Mouse (Mus musculus) midbrain, embryonic 12.5 days (tissue): ENCODE results near the gene Zfp768. TPM values are rescaled to one million over a fixed set of nuclear protein-coding genes. Genes with fewer than 3 reads are reported as not detected.
"Not testable (repeated sequence)": the region's sequence is repeated elsewhere in the genome, so short reads cannot be mapped to it uniquely, and the experiment has no call there.

Experiments
- ATAC-seq: fragments of 200-750 bp; cut with Nextera tagmentation; 2 replicates; pipeline ENCODE4 v1.8.0; 2017; ENCODE audit warnings: low read depth, moderate TSS enrichment, moderate library complexity; ENCODE audit not compliant: low FRiP score
- H3K27ac ChIP-seq: fragments of 300-500 bp; sonication (generic); replicated peaks from 2 replicates; pipeline ENCODE4 v1.5.1; 2016; ENCODE audit warnings: mild to moderate bottlenecking
- H3K27me3 ChIP-seq: fragments of 300-500 bp; sonication (generic); 2 replicates; pipeline ENCODE4 v1.6.1; 2016; ENCODE audit warnings: mild to moderate bottlenecking
- H3K36me3 ChIP-seq: fragments of 300-500 bp; sonication (generic); 2 replicates; pipeline ENCODE4 v1.6.1; 2016
- H3K4me1 ChIP-seq: fragments of 300-500 bp; sonication (generic); 2 replicates; pipeline ENCODE4 v1.6.1; 2016
- H3K4me2 ChIP-seq: fragments of 300-500 bp; sonication (generic); replicated peaks from 2 replicates; pipeline ENCODE4 v1.6.1; 2016; ENCODE audit warnings: mild to moderate bottlenecking, moderate library complexity
- H3K4me3 ChIP-seq: fragments of 300-500 bp; sonication (generic); 2 replicates; pipeline ENCODE4 v1.5.1; 2016; ENCODE audit warnings: mild to moderate bottlenecking
- H3K9ac ChIP-seq: fragments of 300-500 bp; sonication (generic); replicated peaks from 2 replicates; pipeline ENCODE4 v1.6.1; 2016; ENCODE audit warnings: mild to moderate bottlenecking, moderate library complexity
- H3K9me3 ChIP-seq: fragments of 300-500 bp; sonication (generic); 2 replicates; pipeline ENCODE4 v1.6.1; 2016; ENCODE audit warnings: mild to moderate bottlenecking
- WGBS: fragments of 180-500 bp; shearing (Covaris S2); methylation state at CpG from one replicate; pipeline ENCODE4 v1.1.7; 2016; 5-methylcytosine and 5-hydroxymethylcytosine counted together
- polyA plus RNA-seq: library from polyadenylated mRNA; unstranded; fragments of >200 nt; fragmentation: Nextera tagmentation; extraction: Ambion mirVana; gene quantifications from 2 replicates; pipeline ENCODE4 v1.2.1, GENCODE M21; 2016

The Zfp768 gene
- polyA plus RNA-seq, result 20.5 and 22.3 TPM in 2 replicates

DNA sequence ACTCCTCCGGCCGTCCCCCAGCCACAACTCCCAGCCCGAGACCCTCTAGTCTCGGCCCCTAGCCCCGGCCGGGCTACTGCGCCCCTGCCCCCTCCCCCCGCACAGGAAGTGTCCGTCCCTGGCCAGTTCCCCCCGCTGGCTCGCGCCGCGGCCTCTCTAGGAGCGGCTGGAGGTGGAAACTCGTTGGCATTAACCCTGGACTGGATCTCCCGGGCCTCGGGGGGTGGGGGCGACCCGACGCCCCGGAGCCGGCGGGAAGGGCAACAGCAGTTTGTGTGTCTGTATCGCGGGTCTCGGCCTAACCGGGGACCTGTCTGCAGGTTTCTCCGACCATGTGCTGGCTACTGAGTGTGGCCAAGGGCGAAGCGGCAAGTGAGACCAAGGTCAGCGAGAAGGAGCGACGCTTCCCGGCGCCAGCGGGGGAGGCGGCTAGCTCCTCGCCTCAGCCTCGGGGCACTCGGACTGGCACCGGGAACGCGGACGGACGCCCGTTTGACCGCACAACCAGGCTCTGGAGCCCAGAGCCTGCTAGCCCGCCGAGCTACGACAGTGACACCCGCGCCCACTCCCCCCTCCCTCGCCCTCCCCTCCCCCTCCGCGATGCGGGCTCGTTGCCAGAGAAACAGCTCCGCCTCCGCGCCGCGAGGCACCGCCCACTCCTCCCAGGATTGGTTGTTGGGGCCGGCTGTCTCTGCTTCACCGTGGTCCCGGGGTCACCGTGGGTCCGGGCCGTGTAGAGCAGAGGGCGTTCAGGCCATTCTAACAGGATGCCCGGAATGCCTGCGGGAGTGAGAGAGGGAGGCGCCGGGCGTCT lies at the start of gene Zfp768:
Zfp768 (minus strand) TSS at position 78 of the 814 bp plus-strand sequence.
- peak within 1 kb of the TSS; percentile 95 for H3K4me3 ChIP-seq

GRCm38 (mm10) chr7:127393944-127394333 lies 48.5 kb upstream of the Zfp768 start:
- ATAC-seq, result peak; percentile 50; the same call in 1 of the 2 replicates
- 30% methylated on average over 7 of the region's 7 CpGs for WGBS
- peak overlapping the region; percentile 70 for H3K4me3 ChIP-seq

More for the DNA sequence above, at the start of gene Zfp768:
- under 1% methylated on average over 68 of the region's 76 CpGs for WGBS
- H3K9ac ChIP-seq, result peak within 1 kb of the TSS; percentile 94
- peak; percentile 90 for ATAC-seq
- H3K9me3 ChIP-seq, result no peaks in the 10 kb centered on the region
- H3K4me1 ChIP-seq, result peaks cover 13% of the 10 kb centered on the region
- peak within 1 kb of the TSS; percentile 93 for H3K27ac ChIP-seq
- peaks cover 24% of the 10 kb centered on the region for H3K36me3 ChIP-seq
- H3K27me3 ChIP-seq, result no peaks in the 10 kb centered on the region
- peak within 1 kb of the TSS; percentile 77 for H3K4me2 ChIP-seq

DNA sequence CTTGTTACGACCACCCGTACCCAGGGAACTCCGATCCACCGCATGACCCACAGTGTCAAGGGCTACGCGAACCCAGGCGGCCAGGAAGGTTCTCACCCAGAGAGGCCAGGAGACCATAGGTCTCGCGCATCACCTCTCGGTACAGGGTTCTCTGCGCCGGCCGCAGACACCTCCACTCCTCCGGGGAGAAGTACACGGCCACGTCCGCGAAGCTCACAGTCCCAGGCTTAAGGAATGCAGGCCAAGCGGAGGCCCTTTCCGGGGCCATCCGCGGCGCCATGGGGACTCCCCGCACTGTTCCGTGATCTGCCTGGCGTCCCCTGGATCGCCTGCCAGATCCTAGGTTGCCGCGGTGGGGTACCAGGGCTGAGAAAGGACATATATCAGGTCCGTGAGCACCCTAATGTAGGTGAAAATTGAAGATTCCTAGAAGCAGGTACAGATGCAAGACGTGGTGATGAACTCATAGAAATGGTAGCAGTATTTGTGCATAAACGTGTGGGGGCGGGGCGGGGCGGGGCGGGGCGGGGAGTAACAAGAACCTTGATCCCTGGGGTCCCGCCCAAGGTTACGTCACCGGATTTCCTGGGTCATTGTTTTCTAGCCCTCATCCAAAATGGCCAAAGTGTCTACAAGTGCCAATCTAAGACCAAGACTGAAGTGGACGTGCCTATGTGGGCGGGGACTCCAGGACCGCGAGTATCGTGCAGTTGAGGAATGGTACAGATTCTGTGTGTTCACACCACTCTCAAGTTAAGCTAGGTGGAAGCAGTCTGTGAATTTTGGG lies 48.0 kb upstream of the Zfp768 start, which contains the start of gene E430018J23Rik:
E430018J23Rik (minus strand) TSS at position 473 of the 787 bp plus-strand sequence.
- peak; percentile 95 for ATAC-seq
- H3K4me1 ChIP-seq, result peaks cover 14% of the 10 kb centered on the region
- H3K27ac ChIP-seq, result peak within 1 kb of the TSS; percentile 83
- no peaks in the 10 kb centered on the region; the same call in 1 of the 2 replicates for H3K27me3 ChIP-seq
- peak within 1 kb of the TSS; percentile 70 for H3K4me3 ChIP-seq
- H3K36me3 ChIP-seq, result peaks cover 5% of the 10 kb centered on the region; the same call in 1 of the 2 replicates
- under 1% methylated on average over 45 of the region's 45 CpGs for WGBS
- peak within 1 kb of the TSS; percentile 88 for H3K9ac ChIP-seq
- peak within 1 kb of the TSS; percentile 86 for H3K4me2 ChIP-seq
- no peaks in the 10 kb centered on the region for H3K9me3 ChIP-seq

More at GRCm38 (mm10) chr7:127393944-127394333, 48.5 kb upstream of the Zfp768 start:
- H3K27me3 ChIP-seq, result no peaks in the 10 kb centered on the region; the same call in 1 of the 2 replicates
- H3K9me3 ChIP-seq, result no peaks in the 10 kb centered on the region
- peaks cover 5% of the 10 kb centered on the region; the same call in 1 of the 2 replicates for H3K36me3 ChIP-seq
- H3K4me1 ChIP-seq, result peaks cover 14% of the 10 kb centered on the region
- peak overlapping the region; percentile 88 for H3K9ac ChIP-seq
- H3K4me2 ChIP-seq, result peak overlapping the region; percentile 86
- H3K27ac ChIP-seq, result peak overlapping the region; percentile 40; the same call in 1 of the 2 replicates

- Histone ChIP-seq H3K4me2 (peak overlapping the region; percentile 86), H3K9ac (peak overlapping the region; percentile 88), H3K4me1 (peaks cover 14% of the 10 kb centered on the region), H3K9me3 (no peaks in the 10 kb centered on the region), H3K27ac (no peak overlapping the region), H3K4me3 (peak overlapping the region; percentile 70), H3K36me3 (peaks cover 5% of the 10 kb centered on the region; the same call in 1 of the 2 replicates), H3K27me3 (no peaks in the 10 kb centered on the region)
- no peak for ATAC-seq
- 85% methylated on average over 8 of the region's 8 CpGs for WGBS
Observed at GRCm38 (mm10) chr7:127392251-127392824, 46.9 kb upstream of the Zfp768 start.

DNA sequence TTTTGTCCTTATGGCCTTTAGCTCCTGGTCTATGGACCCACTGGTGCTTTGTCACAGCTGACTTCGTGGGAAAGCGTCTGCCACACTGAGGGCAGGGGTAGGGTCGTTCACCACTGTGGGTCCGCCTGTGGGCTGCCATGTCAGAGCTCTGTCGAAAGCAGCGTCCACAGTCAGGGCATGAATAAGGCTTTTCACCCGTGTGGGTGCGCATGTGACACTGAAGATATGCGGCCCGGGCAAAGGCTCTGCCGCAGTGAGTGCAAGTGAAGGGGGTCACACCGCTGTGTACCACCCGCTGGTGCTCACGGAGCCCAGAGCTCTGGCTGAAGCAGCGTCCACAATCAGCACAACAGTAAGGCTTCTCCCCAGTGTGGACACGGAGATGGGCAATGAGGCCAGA lies 46.1 kb upstream of the Zfp768 start:
- no peak overlapping the region for H3K27ac ChIP-seq
- H3K4me2 ChIP-seq, result no peak overlapping the region
- ATAC-seq, result no peak
- H3K36me3 ChIP-seq, result peaks cover 5% of the 10 kb centered on the region; the same call in 1 of the 2 replicates
- no peak overlapping the region for H3K4me3 ChIP-seq
- no peaks in the 10 kb centered on the region for H3K9me3 ChIP-seq
- 95% methylated on average over 16 of the region's 16 CpGs for WGBS
- H3K27me3 ChIP-seq, result no peaks in the 10 kb centered on the region
- no peak overlapping the region for H3K9ac ChIP-seq
- H3K4me1 ChIP-seq, result peaks cover 16% of the 10 kb centered on the region

- Histone ChIP-seq H3K4me1 (peaks cover 22% of the 10 kb centered on the region), H3K9ac (no peak overlapping the region), H3K4me3 (no peak overlapping the region), H3K9me3 (no peaks in the 10 kb centered on the region), H3K27me3 (no peaks in the 10 kb centered on the region), H3K4me2 (no peak overlapping the region), H3K27ac (no peak overlapping the region), H3K36me3 (peaks cover 5% of the 10 kb centered on the region; the same call in 1 of the 2 replicates)
- 77% methylated on average over 7 of the region's 7 CpGs for WGBS
- ATAC-seq, result no peak
Observed at GRCm38 (mm10) chr7:127390306-127390705, 44.9 kb upstream of the Zfp768 start.

DNA sequence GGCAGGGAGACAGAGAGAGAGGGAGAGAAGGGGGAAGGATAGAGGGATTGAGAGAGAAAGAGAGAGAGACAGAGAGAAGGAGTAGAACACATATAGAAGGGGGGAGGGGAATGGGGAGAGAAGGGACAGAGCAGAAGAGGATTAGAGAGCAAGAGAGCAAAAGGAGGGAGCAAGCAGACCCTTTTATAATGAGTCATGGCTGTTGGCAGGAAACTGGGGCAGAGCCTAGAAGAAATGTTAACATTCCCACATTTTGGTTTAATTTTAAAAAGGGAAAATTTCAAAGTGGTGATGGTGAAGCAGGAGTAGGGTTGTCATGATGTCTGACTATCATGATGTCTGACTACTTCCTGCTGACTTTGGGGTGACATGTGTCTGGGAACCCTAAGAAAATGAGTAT lies 42.8 kb upstream of the Zfp768 start:
- not testable (repeated sequence) for H3K4me2 ChIP-seq, ATAC-seq, H3K4me3 ChIP-seq, H3K27me3 ChIP-seq, H3K27ac ChIP-seq, H3K9ac ChIP-seq, H3K9me3 ChIP-seq
- Histone ChIP-seq H3K4me1 (peaks cover 16% of the 10 kb centered on the region), H3K36me3 (peaks cover 12% of the 10 kb centered on the region)

GRCm38 (mm10) chr7:127386641-127387392 lies 41.4 kb upstream of the Zfp768 start, which contains the start of gene 9130019O22Rik:
9130019O22Rik (minus strand) TSS chr7:127387166.
- ATAC-seq, result peak; percentile 86
- no peaks in the 10 kb centered on the region for H3K9me3 ChIP-seq
- H3K4me1 ChIP-seq, result peaks cover 8% of the 10 kb centered on the region; the same call in 1 of the 2 replicates
- peak within 1 kb of the TSS; percentile 67 for H3K4me2 ChIP-seq
- H3K36me3 ChIP-seq, result peaks cover 21% of the 10 kb centered on the region
- H3K27me3 ChIP-seq, result no peaks in the 10 kb centered on the region
- peak within 1 kb of the TSS; percentile 69 for H3K9ac ChIP-seq
- WGBS, result 18% methylated on average over 38 of the region's 38 CpGs
- peak within 1 kb of the TSS; percentile 60 for H3K4me3 ChIP-seq
- no peak within 1 kb of the TSS for H3K27ac ChIP-seq

GRCm38 (mm10) chr7:127385560-127385959 lies 40.2 kb upstream of the Zfp768 start:
- not testable (repeated sequence) for H3K9me3 ChIP-seq, H3K4me3 ChIP-seq, ATAC-seq, H3K27me3 ChIP-seq, H3K9ac ChIP-seq, H3K27ac ChIP-seq, H3K4me2 ChIP-seq, H3K4me1 ChIP-seq
- peaks cover 16% of the 10 kb centered on the region; the same call in 1 of the 2 replicates for H3K36me3 ChIP-seq
- WGBS, result 92% methylated on average over 4 of the region's 4 CpGs

DNA sequence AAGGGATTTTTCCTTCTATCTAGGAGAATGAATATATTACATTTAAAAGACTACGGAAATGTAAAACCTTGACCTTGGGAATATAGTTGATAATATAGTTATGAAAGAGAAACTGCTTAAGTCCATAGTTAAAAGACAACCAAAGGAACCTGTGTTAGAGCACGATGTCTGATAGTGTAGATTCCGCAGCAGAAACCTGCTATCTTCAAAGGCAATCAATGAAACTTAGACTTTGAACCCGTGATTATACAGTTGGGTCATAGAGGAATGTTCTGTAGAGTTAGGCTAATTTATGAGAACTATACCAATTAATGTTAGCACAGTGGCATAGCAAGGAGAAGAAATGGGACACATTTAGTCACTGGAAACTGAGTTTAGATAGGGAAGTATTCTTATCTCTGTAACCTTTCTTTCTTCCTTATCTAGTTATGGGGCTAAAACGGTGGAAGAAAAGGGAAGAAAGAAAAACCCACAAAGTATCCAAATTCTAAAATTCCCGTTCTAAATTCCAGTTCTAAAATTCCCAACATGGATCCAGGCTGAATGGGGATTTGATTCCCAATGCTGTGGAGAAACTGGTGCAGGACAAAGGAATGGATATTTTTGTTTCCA lies 33.0 kb upstream of the Zfp768 start:
- Histone ChIP-seq H3K27me3 (no peaks in the 10 kb centered on the region), H3K9me3 (no peaks in the 10 kb centered on the region), H3K4me2 (no peak overlapping the region), H3K27ac (no peak overlapping the region), H3K4me3 (no peak overlapping the region), H3K4me1 (0 out of 2 replicates have a peak, but pooled peaks cover 3% of the 10 kb centered on the region), H3K9ac (no peak overlapping the region), H3K36me3 (peaks cover 16% of the 10 kb centered on the region)
- ATAC-seq, result no peak
- WGBS, result 79% methylated on average over 6 of the region's 6 CpGs
